Mouse (Mus musculus): ENCODE measurements around the gene Ing5. TPM values are rescaled to one million over a fixed set of nuclear protein-coding genes. Genes with fewer than 3 reads are reported as not detected.
A peak's percentile ranks its signal among the peaks of the same experiment; 100 is the strongest.
"Not testable (repeated sequence)": the region's sequence is repeated elsewhere in the genome, so short reads cannot be mapped to it uniquely, and the experiment has no call there.

Ing5 gene
- 5.0 and 5.6 TPM in 2 replicates for polyA plus RNA-seq (2012; rRNA removed)

DNA sequence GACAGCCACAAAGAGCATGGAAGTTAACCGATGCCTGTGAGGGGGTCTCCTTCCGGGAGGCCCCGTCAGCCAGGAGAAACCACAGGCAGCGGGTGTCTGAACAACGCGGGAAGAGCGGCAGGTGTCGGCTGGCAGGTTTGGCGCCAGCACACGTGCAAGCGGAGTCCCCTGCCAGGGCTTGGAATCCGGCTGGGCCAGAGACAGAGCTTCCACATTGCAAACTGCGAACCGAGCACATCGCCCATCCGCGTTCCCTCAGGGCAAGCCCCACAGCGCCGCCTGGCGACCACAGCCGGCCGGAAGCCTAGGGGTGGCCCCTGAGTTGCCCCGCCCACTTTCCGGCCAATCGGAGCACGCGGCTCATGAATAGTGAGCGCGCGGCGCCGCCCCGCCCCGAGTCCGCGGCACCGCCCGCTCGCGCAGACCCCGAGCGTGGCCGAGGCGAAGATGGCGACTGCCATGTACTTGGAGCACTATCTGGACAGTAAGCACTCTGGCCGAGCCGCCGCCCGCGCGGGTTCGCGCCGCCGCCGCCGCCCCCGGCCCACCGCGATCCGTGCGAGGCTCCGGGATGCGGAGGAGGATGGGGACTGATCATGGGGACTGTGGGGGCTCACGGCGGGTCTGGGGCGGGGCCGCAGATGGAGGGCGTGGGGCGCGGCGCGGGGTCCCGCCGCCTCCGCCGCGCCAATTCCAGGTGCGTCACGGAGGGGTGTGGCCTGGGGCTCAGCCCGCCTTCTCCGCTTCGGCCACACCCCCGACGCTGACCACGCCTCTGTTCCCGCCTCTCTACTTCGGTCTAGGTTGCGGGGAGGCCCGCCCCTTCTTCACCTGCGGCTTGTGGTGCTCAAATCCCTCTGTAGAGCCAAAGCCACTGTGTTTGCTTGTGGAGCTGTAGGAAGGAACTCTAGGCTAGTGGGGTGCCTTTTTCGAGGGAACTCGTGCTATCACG, at the start of gene Ing5:
Gene Ing5 (plus strand): TSS at position 410 of the 952 bp plus-strand sequence.
- DNase-seq (ENCODE audit: low read depth, low spot score), result peak; percentile 92
- under 1% methylated on average over 94 of the region's 94 CpGs for WGBS

DNA sequence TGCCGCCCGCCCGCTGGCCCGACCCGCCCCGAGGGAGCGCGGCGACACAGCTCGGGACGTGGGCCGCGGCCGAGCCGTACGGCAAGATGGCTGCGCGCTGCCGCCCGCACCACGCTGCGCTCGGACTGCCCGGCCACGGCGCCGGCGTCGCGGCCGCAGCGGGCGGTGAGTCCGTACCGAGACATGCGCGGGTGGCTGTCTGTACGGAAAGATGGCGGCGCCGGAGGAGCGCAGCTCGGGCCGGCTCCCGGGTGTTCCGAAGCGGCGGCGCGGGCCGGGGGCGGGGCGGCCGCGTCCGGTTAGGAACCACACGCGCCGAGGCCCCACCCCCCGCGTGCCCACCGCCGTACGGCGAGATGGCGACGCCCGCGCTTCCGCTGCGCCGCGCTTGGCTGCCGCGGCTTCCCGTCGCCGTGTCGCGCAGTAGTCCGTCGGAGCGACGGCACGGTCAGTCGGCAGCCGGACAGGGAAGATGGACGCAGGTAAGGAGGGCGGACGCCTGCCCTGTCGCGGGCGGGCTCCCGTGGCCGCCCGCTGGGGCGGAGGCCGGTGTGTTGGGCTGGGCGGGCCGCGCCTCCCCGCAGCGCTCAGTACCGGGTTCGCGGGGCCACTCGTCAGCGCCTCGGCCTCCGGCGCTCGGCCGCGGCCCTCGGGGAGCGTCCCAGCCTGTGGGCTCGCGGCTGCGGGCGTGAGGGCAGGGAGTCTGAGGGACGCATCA, 49.0 kb upstream of the Ing5 start, which contains the start of gene Thap4:
Gene Thap4 (minus strand): TSS at position 292 of the 718 bp plus-strand sequence.
- peak; percentile 65 for DNase-seq (ENCODE audit: low read depth, low spot score)
- WGBS, result under 1% methylated on average over 121 of the region's 121 CpGs

DNA sequence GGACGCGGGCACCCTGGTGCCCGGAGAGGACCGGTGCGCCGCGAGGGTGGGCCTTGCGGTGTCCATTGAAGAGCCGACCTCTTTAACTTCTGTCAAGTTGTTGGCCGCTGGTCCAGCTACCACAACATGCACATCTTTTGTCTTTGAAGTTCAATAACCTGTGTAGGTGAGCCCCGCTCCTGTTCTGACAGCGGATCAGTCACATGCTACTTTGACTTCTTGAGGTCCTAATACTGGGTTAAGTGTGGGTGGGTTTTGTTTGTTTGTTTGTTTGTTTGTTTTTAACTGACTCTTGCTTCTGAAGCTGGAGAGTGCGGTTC, 48.5 kb upstream of the Ing5 start:
- under 1% methylated on average over 13 of the region's 13 CpGs for WGBS
- DNase-seq (ENCODE audit: low read depth, low spot score), result no peak

DNA sequence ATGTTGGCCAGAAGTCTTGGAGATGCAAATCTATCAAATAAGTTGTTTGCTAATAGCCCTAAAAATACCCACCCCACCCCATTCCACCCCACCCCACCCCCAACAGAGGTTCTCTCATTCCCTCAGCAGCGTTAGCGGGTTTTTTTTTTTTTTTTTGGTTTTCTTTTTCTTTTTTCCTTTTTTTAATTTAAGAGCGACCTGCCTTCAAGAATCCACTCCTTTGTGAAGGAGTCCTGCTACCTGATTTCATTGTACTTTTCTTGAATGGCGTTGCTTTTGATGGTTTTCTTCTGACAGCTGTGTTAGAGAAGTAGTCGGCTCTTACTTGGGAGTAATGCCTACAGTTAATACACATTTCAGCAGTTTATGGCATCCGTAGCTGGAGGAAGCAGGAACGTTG, 48.1 kb upstream of the Ing5 start:
- DNase-seq (ENCODE audit: low read depth, low spot score), result no peak
- 13% methylated on average over 7 of the region's 7 CpGs for WGBS

DNA sequence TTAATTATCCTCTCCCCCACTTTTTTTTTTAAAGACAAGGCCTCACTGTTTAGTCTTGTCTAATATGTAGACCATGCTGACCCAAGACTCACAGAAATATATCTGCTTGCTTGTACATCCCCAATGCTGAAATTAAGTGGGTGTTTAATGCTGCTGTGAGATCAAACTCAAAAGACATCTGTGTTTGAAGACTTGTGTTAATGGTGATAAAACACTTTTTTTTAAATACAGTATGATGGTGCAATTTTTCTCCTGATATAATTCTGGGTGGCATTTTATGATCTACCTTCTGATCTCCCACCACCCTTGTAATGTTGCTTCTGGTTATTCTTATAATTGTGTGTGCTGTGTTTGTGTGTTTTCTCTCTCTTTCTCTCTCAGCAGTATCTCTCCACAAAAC, 47.6 kb upstream of the Ing5 start:
- no peak for DNase-seq (ENCODE audit: low read depth, low spot score)

DNA sequence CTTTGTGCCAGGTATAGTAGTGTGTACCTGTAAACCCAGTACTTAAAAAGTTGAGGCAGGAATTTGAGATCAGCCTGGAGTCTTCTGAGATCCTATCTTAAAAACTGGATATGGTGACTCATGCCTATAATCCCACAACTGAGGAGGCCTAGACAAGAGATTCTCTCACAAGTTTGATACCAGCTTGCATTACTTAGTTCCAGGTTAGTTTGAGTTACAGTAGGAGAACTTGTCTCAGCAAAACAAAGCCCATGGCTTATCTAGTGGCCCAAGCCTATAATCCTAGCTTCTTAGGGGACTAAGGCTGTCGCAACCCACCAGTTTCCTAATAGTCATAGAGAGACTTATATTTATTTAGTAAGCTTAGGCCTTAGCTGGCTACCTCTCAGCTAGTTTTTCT, 43.7 kb upstream of the Ing5 start:
- WGBS, result 97% methylated on average over 1 of the region's 1 CpGs

DNA sequence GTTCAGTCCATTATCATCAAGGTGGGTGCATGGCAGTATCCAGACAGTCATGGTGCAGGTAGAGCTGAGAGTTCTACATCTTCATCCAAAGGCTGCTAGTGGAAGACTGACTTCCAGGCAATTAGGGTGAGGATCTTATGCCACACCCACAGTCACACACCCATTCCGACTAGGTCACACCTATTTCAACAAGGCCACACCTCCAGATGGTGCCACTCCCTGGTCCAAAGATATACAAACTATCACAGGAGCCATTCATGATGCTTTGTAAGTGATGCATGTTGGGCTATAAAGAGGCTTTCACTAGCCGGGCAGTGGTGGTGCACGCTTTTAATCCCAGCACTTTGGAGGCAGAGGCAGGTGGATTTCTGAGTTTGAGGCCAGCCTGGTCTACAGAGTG, 40.2 kb upstream of the Ing5 start:
- 54% methylated on average over 3 of the region's 3 CpGs for WGBS
- not testable (repeated sequence) for DNase-seq (ENCODE audit: low read depth, low spot score)

More for the DNA sequence above, 43.7 kb upstream of the Ing5 start:
- DNase-seq (ENCODE audit: low read depth, low spot score), result no peak

DNA sequence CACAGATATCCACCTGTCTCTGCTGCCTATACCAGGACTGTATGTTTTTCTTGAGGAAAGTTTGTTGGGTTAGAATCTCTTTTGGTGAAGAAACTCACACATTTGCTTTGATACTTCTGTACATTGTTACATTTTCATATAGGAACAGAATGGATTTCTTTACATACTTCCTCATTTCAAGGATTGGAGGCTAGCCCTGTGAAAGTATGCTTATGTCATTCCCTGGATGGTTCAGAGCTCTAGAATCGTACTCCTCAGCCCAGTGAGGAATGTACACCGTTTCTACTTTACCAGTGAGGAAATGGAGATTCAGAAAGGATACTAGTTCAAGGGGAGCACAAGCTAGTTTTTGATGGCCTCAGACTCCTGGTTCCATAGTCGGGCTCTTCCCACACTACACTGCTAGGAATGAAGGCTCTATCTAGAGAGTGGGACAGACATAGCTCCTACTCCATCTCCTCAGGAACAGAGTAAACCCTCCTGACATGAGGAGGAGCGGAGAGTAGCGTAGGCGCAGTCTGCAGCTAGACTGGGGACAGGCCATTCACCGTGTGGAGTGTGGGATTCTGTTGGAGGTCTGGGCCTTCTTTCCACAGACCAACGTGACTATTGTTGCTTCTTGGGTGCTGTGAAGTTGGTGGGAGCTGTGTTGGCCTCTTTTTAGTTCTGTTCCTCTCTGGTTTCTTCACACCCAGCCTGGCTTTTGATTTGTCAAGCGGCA, 38.7 kb upstream of the Ing5 start:
- no peak for DNase-seq (ENCODE audit: low read depth, low spot score)
- 89% methylated on average over 9 of the region's 9 CpGs for WGBS

DNA sequence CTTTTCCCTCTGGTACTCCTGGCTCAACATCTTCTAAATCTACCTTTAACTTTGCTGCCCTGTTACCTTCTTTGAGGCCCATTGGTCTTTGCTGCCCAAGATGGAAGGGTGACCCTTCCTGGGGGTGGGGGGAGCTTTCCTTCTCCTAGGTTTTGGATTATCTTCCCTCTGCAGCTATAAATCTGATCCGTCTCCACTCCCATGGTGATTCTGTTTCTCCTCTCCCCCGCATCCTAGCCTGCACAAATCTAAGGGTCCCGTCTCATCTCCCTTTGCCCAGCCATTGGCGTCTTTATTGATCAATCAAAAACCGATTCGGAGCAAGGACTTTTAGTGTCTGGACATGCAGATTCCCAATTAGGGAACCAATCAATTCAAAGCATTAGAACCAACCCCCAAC, 36.2 kb upstream of the Ing5 start:
- no peak for DNase-seq (ENCODE audit: low read depth, low spot score)
- 97% methylated on average over 6 of the region's 6 CpGs for WGBS

DNA sequence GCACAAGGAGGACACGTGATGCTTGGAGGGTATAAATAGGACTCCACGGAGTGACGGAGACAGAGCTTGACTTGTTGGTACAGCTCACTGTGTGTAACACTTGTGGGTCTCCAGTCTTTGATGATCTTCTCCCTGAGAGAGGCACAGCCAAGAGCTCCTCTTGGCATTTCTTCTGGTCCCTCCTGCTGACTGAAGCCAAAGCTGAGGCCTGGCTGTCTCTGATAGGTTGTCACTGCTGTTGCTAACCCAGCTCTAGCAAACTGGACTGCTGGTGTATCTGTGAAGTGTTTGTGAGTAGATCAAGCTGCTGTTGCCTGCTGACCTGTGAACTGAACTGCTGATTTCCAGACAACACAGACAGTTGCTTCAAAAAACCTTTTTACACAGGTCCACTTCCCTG, 33.9 kb upstream of the Ing5 start:
- 93% methylated on average over 3 of the region's 3 CpGs for WGBS

DNA sequence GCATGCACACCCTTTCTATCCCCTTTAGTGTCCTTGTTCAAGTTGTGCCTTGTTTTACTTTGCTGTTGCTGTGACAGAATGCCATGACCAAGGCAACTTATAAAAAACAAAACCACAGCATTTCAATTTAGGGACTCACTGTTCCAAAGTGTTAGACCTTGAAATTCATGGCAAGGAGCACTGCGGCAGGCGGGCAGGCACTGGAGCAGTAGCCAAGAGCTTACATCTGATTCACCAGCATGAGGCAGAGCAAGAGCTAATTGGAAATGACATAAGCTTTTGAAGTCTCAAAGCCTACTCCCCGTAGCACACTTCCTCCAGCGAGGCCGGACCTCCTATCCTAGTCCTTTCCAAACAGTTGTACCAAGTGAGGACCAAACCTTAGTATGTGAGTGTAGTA, 27.1 kb upstream of the Ing5 start:
- 98% methylated on average over 5 of the region's 5 CpGs for WGBS
- DNase-seq (ENCODE audit: low read depth, low spot score), result no peak

More for the DNA sequence above, 33.9 kb upstream of the Ing5 start:
- no peak for DNase-seq (ENCODE audit: low read depth, low spot score)

DNA sequence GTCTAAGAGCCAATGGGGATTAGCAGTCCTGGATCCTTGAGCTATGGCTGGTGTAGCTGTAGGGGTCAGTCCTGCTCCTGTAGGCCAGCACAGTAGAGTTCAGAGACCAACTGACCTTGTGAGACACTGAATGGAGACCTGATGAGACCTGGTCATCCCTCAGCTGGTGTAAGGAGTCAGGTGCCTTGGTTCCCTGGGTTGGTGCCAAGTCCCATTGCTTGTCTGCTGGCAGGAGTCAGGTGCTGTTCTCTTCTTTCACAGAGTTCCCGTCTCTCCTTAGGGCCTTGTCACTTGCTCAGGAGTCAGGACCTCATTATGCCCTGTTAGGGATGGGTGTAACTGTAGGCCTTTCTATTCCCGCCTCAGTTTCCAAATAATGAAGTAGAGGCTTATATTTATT, 16.9 kb upstream of the Ing5 start:
- 80% methylated on average over 2 of the region's 2 CpGs for WGBS

DNA sequence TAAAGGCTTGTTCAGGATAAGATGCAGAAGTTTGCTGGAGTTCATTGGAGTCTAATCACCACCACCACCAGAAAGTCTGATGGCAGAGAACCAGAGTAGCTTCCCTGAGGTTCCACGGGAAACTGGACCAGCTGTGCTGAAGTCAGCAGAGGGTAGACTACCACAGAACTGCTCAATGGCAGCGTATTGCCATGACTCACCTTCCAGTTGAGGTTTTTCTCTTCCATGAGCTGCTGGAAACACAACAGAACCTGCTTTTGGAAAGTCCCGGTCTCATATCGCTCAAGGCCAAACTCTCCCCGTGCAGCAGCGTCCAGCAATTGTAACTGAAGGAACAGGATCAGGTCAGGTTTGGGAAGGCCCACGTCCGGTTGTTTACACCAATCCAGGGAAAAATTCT, 9.2 kb upstream of the Ing5 start:
- WGBS, result 87% methylated on average over 8 of the region's 8 CpGs
- no peak for DNase-seq (ENCODE audit: low read depth, low spot score)

More for the DNA sequence above, 16.9 kb upstream of the Ing5 start:
- DNase-seq (ENCODE audit: low read depth, low spot score), result no peak

DNA sequence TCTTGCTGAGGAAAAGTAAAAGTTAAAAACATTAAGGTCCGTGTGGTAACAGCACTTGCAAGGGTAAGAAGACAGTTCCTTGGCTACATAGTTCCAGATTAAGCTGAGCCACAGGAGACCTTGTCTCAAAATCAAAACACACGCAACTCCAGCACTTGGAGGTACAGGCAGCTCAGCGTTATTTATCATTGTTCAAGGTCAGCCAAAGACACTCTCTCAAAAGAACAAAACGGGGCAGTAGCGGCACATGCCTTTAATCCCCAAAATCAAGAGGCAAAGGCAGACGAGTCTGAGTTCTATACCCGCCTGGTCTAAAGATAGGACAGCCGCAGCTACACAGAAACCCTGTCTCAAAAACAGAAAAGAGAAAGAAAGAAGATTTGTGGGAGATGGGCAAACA, 7.9 kb upstream of the Ing5 start:
- 83% methylated on average over 8 of the region's 8 CpGs for WGBS

DNA sequence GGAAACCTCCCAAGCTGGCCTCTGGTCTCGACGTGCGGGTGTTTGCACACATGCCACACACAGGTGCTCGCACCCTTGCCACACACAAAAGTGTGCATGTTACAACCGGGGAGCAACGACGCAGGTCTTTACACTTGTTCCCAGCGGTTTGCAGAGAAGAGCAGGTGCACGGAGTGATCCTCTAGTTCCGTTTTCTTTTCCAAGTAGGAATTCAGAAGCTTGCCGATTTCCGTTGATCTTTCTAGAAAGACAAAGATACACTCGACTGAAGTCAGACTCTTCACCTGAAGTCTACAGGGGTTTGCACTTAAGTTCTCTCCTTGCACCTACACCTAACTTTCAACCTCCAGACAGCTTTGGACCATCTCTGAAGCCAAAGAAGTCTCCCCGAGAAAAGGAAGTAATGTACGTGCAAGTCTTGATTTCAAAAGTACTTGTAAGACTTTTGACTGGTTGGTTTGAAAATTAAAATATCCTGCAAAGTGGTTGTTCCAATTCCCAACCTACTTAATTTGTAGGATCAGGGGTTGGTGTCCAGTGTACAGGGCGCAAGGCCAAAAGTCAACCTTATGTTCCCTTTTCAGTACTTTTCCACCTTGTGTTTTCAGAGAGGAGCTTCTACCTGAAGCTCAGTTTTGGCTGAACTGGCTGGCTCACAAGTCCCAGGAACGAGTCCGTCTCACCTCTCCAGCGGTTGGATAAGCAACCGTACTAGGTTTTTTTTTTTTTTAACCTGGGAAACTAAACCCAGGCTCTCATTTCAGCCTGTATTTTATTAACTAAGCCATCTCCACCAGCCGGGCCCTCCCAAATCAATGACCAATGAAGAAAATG, 2.9 kb upstream of the Ing5 start:
- WGBS, result 68% methylated on average over 21 of the region's 21 CpGs

More for the DNA sequence above, 7.9 kb upstream of the Ing5 start:
- DNase-seq (ENCODE audit: low read depth, low spot score), result no peak

DNA sequence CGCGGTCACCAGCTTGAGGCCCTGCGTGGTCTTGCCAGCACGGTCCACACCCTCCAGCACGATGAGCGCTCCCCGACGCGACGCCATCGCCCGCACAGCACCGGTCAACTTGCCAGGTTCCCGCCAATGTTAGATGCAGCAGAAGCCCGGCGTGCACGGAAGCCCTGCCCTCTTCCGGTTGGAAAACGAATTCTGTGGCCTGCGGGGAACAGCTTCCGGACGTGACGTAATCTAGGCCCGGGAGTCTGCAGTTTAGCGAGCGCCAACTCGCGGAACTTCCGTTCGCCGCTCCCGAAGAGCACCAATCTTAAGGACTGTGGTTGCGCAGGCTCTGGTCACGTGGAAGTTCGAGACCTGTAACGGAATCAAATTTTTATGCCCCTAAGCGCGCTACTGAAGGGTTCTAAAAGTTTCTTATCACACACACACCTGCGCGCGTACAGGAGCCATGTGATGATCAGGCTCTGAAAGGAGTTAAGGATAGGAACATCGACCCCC, 2.0 kb upstream of the Ing5 start, which contains the start of gene Dtymk:
Gene Dtymk (minus strand): TSS at position 194 of the 498 bp plus-strand sequence.
- under 1% methylated on average over 42 of the region's 42 CpGs for WGBS

More for the DNA sequence above, 2.9 kb upstream of the Ing5 start:
- DNase-seq (ENCODE audit: low read depth, low spot score), result no peak

DNA sequence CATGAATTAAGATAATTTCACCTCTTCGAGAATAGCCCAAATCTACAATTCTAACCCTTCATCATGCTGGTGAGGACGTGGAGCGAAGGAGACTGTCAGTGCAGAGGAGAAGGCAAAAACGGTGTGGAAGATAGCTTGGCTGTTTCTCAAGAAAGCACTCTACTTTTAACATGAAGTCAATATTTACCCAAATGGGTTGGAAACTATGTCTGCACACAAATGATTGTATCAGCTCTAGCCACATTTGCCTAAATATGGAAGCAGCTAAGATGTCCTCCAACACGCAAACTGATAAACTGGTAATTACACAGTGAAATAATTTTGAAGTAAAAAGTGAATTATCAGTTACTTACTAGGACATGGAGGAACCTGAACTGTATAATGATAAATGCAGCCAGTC, 994 bp upstream of the Ing5 start:
- DNase-seq (ENCODE audit: low read depth, low spot score), result no peak
- WGBS, result 49% methylated on average over 5 of the region's 5 CpGs

More for the DNA sequence above, 2.0 kb upstream of the Ing5 start, which contains the start of gene Dtymk:
- DNase-seq (ENCODE audit: low read depth, low spot score), result peak; percentile 94

DNA sequence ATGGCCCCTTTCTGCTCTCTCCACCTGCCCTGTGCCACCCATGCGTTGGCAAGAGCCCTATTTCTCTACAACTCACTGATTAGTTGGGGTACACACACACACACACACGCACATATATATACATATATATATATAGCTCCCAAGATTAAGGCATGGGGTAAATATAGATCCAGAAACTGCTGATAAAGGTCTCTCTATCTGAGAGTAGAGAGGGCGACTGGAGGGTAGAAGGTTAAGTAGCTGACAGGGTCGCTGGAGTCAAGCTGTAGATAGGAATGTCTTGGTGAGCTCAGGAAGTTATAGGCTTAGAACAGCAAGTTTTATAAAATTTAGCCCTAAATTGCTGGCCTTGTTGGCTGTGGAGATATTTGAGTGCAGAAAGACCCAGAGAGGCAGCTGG, 1.1 kb downstream of the Ing5 start:
- WGBS, result 68% methylated on average over 4 of the region's 4 CpGs
- no peak for DNase-seq (ENCODE audit: low read depth, low spot score)
